Mouse (Mus musculus) naive thymus-derived CD4-positive, alpha-beta T cell, adult 5 months (primary cell): ENCODE measurements around the gene Scn2b. TPM values are rescaled to one million over a fixed set of nuclear protein-coding genes. Genes with fewer than 3 reads are reported as not detected.

Experiments
- polyA plus RNA-seq: library from polyadenylated mRNA; unstranded; fragments of 100-300 nt; shearing (Covaris generic); gene quantifications from one replicate; pipeline ENCODE4 v1.2.1, GENCODE M21; 2017

The Scn2b gene
- not detected for polyA plus RNA-seq

DNA sequence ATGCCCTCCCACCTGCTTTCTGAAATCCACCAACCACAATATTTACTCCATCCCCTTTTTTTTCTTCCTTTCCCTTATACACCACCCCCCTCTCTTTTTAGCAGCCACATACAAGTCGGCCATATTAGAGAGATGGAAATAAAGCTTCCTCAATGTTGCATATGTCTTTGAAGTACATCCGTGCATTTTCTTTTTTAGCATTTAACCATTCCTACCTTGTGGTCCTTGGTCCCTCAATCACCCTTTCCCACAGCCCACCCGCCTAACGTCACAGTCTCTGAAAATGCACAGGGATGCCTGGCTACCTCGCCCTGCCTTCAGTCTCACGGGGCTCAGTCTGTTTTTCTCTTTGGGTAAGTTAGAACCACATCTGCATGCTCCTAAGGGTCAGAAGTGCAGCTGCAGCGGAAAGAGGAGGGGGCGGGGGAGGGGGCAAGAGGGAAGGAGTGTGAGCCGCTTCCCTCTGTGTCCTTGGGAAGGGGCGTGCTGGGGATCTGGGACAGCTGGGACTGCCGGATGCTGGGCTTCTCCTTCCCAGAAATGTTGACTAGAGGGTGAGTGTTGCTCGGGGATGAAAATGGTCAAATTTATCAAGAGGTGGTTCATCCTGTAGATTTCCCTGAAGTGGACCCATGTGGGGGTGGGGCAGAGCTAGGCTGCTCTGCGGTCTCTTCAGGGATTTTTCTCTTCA lies at the start of gene Scn2b:
Gene Scn2b, plus strand, starts transcription at position 42 of the 691 bp plus-strand sequence.

DNA sequence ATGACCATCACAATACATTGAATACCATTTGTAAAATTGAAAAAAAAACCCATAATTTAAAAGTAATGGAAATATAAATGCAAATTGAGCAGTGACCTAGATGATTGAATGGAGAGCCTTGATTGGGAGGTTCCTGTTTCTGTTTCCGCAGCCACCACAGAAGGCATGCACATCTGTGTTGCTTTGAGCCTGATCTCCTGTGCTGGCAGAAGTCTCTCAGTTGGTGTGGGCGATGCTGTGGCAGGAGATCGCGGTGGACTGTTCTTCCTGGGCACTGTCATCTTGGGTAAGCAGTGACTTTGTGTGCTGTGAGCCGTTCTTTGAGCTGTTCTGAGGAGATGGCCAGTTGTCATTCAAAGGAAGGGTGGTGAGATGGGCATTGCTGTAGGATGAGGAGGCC lies 38.6 kb upstream of the Scn2b start, which contains the start of gene Jaml:
Gene Jaml, plus strand, starts transcription at position 173 of the 400 bp plus-strand sequence.

DNA sequence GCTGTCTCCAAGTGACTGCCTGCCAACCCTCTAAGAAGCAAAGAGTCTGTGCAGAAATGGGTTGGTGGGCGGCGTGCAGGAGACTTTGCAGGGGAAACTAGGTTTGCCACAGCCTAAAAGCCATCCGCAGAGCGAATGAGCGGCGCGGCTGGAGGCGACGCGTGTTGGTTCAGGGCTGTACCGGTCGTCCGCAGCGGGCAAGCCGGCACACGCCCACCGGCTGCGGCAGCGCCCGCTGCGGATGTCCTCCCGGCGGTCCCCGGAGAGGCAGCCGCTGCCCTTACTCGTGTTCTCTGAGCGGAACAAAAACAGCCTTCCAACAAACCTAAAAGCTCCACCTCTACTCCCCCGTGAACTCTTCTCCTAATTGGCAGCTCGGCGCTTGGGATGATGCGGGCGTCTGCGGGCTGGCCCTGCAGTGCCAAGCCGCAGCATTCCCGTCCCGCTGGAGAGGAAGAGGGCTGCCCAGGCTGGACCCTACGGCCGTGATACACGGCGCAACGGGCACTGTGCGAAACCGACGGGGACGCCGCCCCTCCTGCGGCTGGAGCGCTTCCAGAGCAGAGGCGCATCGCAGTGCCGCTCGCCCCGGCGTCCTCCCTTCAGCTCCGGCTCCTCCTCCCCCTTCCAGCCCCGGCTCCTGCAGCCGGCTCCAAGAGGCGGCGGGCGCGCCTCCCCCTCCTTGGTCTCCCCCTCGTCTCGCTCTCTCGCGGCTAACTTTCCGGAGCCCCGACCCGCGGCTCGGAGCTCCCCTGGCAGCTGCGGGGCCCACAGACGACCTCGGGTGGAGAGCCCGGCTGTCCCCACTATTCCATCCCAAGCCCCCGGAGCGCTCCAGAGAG lies 20.8 kb downstream of the Scn2b start, which contains the start of gene Scn4b:
Gene Scn4b, plus strand, starts transcription at position 205 of the 842 bp plus-strand sequence.

Other genes with a start within 250 kb of the Scn2b start
- 81.7 TPM for gene Kmt2a, start 236.5 kb upstream of the Scn2b start, polyA plus RNA-seq
- gene Atp5l, start 197.0 kb upstream of the Scn2b start, polyA plus RNA-seq: 245 TPM
- 48.9 TPM for gene Ube4a, start 152.2 kb upstream of the Scn2b start, polyA plus RNA-seq
- 741 TPM for gene Cd3g, start 137.4 kb upstream of the Scn2b start, polyA plus RNA-seq
- gene Cd3d, start 136.0 kb upstream of the Scn2b start, polyA plus RNA-seq: 510 TPM
- 970 TPM for gene Cd3e, start 108.2 kb upstream of the Scn2b start, polyA plus RNA-seq
- gene Mpzl2, start 78.0 kb upstream of the Scn2b start, polyA plus RNA-seq: 0.12 TPM
- 18.5 TPM for gene Mpzl3, start 62.6 kb upstream of the Scn2b start, polyA plus RNA-seq
- 6.5 TPM for gene Jaml, start 38.6 kb upstream of the Scn2b start, polyA plus RNA-seq
- not detected for gene Scn4b, start 20.6 kb downstream of the Scn2b start, polyA plus RNA-seq
- gene BC049352, start 64.2 kb downstream of the Scn2b start, polyA plus RNA-seq: 0.27 TPM
- not detected for gene Tmprss4, start 86.3 kb downstream of the Scn2b start, polyA plus RNA-seq
- gene Il10ra, start 151.4 kb downstream of the Scn2b start, polyA plus RNA-seq: 11.6 TPM
- gene Tmprss13, start 201.3 kb downstream of the Scn2b start, polyA plus RNA-seq: not detected